Mouse (Mus musculus) heart, embryonic 11.5 days (tissue): ENCODE measurements around the gene B4galnt3. TPM values are rescaled to one million over a fixed set of nuclear protein-coding genes. Genes with fewer than 3 reads are reported as not detected.

Experiments used
- ATAC-seq: fragments of 200-750 bp; cut with Nextera tagmentation; replicated peaks from 2 replicates; pipeline ENCODE4 v1.8.0; 2017; ENCODE audit warnings: moderate library complexity; ENCODE audit not compliant: insufficient number of reproducible peaks, low FRiP score, low TSS enrichment
- H3K27ac ChIP-seq: fragments of 300-500 bp; sonication (generic); 2 replicates; pipeline ENCODE4 v1.5.1; 2014; ENCODE audit warnings: mild to moderate bottlenecking, low read depth, low read length
- H3K27me3 ChIP-seq: fragments of 300-500 bp; sonication (generic); 2 replicates; pipeline ENCODE4 v1.6.1; 2014; ENCODE audit warnings: mild to moderate bottlenecking, low read length, mixed read lengths; ENCODE audit not compliant: control insufficient read depth, insufficient read depth
- H3K36me3 ChIP-seq: fragments of 300-500 bp; sonication (generic); 2 replicates; pipeline ENCODE4 v1.6.1; 2014; ENCODE audit warnings: mild to moderate bottlenecking, low read length, moderate library complexity, mixed read lengths; ENCODE audit not compliant: control insufficient read depth, insufficient read depth
- H3K4me1 ChIP-seq: fragments of 300-500 bp; sonication (generic); 2 replicates; pipeline ENCODE4 v1.6.1; 2014; ENCODE audit warnings: low read length; ENCODE audit not compliant: control insufficient read depth, insufficient read depth
- H3K4me2 ChIP-seq: fragments of 300-500 bp; sonication (generic); 2 replicates; pipeline ENCODE4 v1.6.1; 2014; ENCODE audit warnings: mild to moderate bottlenecking, moderate library complexity
- H3K4me3 ChIP-seq: fragments of 300-500 bp; sonication (generic); 2 replicates; pipeline ENCODE4 v1.5.1; 2014; ENCODE audit warnings: low read depth, low read length
- H3K9ac ChIP-seq: fragments of 300-500 bp; sonication (generic); 2 replicates; pipeline ENCODE4 v1.6.1; 2014; ENCODE audit warnings: mild to moderate bottlenecking, low read depth, low read length, moderate library complexity
- H3K9me3 ChIP-seq: fragments of 300-500 bp; sonication (generic); replicated peaks from 2 replicates; pipeline ENCODE4 v1.6.1; 2016; ENCODE audit warnings: low read length; ENCODE audit not compliant: control insufficient read depth
- WGBS: fragments of 180-500 bp; shearing (Covaris S2); extraction: QIAGEN DNeasy Blood & Tissue Kit; methylation state at CpG from one replicate; pipeline ENCODE4 v1.1.7; 2014; ENCODE audit not compliant: insufficient replicate concordance; 5-methylcytosine and 5-hydroxymethylcytosine counted together
- polyA plus RNA-seq: library from polyadenylated mRNA; unstranded; fragments of >200 nt; fragmentation: Nextera tagmentation; extraction: Ambion mirVana; gene quantifications from 2 replicates; pipeline ENCODE4 v1.2.1, GENCODE M21; 2014

The B4galnt3 gene
- polyA plus RNA-seq, 1 experiment from 2014 or later: 0.19 TPM

DNA sequence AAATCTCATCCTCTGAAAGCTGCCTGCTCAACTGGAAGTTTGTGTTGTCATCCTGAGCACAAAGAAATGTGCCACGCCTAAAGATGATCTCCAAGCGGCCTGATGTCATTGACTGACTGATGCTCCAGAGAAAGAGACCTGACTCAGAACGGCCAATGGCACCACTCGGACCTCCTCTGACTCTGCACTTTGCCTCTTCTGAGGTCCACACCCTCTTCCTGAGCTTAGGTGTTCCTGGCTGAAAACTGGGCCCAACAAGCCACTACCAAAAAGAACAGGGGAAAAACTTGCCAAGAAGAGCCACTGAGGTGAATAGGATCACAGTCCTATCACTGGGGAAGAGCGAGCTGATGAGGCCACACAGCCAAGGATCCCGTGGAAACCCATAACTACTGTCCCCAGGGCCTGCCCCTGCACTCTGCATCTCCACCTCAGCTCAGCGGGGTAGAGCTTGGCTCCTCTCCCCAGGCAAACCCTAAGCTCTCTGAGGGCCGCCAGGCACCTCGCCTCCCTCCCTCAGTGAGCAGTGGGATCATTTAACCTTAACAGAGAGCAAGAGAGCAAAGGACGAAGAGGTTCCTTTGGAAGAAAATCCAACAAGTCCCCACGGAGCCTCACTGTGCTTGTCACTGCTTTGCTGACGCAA lies 31.4 kb downstream of the B4galnt3 start:
- H3K4me1 ChIP-seq: peaks cover 24% of the 10 kb centered on the region
- no peak overlapping the region; the same call in 1 of the 2 replicates for H3K27ac ChIP-seq

DNA sequence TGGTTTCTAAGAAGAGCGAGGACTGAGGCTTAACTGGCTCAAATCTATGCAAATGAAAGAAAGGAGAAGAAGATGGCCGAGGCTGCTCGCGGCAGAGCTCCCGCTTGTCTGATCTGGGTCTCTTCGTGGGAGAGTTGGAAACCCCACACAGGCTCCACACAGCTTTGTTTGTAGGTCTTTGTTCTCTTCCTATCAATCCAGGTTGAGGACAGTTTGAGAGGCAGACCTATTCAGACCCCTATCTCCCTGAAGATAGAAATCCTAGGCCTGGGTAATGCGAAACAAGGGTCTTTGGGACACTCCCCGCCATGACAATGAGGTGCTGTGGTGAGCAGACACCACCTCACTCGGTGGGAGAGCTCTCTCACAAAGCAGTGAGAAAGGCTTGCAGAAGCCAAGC lies 34.9 kb downstream of the B4galnt3 start:
- no peak for ATAC-seq
- H3K27me3 ChIP-seq: peaks cover 2% of the 10 kb centered on the region; the same call in 1 of the 2 replicates
- H3K4me2 ChIP-seq: no peak overlapping the region
- H3K36me3 ChIP-seq: no peaks in the 10 kb centered on the region
- H3K9ac ChIP-seq: no peak overlapping the region
- peaks cover 24% of the 10 kb centered on the region for H3K4me1 ChIP-seq
- H3K9me3 ChIP-seq: no peaks in the 10 kb centered on the region
- no peak overlapping the region for H3K27ac ChIP-seq
- H3K4me3 ChIP-seq: no peak overlapping the region
- 29% methylated on average over 9 of the region's 9 CpGs for WGBS

More for the DNA sequence above, 31.4 kb downstream of the B4galnt3 start:
- Histone ChIP-seq H3K4me2 (no peak overlapping the region), H3K36me3 (no peaks in the 10 kb centered on the region), H3K9me3 (no peaks in the 10 kb centered on the region), H3K4me3 (no peak overlapping the region), H3K9ac (no peak overlapping the region), H3K27me3 (peaks cover 2% of the 10 kb centered on the region; the same call in 1 of the 2 replicates)
- WGBS: 53% methylated on average over 12 of the region's 12 CpGs
- ATAC-seq: no peak

DNA sequence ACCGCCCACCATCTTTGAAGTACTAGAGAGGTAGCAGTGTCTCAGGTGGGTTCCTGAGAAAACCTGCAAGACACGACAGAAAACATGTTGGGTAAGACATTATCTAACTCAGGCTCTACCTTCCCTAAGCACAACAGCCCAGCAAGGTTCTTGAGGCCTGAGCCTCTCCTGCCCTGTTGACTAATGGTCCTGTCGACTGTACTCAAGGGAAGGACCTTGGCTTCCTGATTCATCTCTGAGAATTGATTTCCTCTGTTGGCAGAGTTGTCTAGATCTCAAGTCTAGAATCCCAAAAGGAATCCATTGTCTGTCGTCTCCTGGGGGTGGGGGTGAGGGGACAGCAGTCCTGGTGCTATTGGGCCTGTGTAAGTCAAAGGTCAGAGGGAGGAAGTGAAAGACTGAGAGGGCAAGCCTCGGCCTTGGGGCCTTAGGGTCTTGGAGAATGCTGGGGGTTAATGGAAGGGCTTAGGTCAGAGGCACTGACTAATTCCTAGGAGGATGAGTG lies 37.9 kb downstream of the B4galnt3 start:
- peaks cover under 1% of the 10 kb centered on the region; the same call in 1 of the 2 replicates for H3K27me3 ChIP-seq
- no peak overlapping the region for H3K4me2 ChIP-seq
- no peaks in the 10 kb centered on the region for H3K9me3 ChIP-seq
- H3K9ac ChIP-seq: no peak overlapping the region
- H3K36me3 ChIP-seq: no peaks in the 10 kb centered on the region
- WGBS: 64% methylated on average over 5 of the region's 5 CpGs
- no peak overlapping the region for H3K4me3 ChIP-seq
- no peak for ATAC-seq
- peaks cover 1% of the 10 kb centered on the region for H3K4me1 ChIP-seq
- no peak overlapping the region for H3K27ac ChIP-seq

DNA sequence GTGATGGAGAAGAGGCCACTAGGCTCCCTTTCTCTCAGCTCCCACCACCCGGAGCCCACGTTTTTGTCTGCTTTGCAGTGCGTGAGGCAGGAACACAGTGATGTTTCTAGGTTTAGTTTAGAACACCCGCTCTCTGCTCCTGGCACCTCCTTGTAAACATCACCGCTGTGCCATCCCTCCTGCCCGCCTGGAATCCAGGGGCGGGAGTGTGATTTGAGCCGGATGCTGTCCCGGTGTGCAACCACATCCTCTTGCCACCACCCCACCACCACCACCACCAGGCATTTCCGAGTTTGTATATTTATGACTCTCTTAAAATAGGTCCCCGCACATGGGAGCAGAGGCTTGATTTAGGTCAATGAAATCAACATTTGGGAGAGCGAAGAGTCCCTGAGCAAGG lies 38.7 kb downstream of the B4galnt3 start:
- 85% methylated on average over 12 of the region's 12 CpGs for WGBS
- H3K4me3 ChIP-seq: no peak overlapping the region
- H3K4me2 ChIP-seq: no peak overlapping the region
- H3K27me3 ChIP-seq: no peaks in the 10 kb centered on the region
- H3K9ac ChIP-seq: no peak overlapping the region
- H3K9me3 ChIP-seq: no peaks in the 10 kb centered on the region
- no peaks in the 10 kb centered on the region for H3K36me3 ChIP-seq
- H3K4me1 ChIP-seq: no peaks in the 10 kb centered on the region
- no peak for ATAC-seq
- H3K27ac ChIP-seq: no peak overlapping the region

DNA sequence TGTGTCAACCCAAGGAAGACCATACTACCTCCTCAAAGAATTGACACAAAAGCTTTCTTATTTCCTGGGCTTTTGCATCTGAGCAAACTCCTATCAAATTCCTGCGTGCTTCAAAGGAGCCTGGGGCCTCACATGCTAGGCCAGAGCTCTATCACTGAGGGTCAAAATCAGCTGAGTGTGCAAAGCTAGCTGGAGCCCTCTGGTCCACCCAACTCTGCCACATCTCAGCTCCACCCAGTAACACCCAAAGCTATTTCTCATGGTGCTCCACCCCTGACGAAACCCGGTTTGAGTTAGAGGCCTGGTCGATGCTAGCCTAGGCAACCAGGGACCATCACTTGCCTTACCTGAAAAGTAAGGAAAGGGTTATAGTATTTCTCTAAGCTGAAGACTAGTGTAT lies 39.2 kb downstream of the B4galnt3 start:
- H3K9ac ChIP-seq: no peak overlapping the region
- ATAC-seq: no peak
- 48% methylated on average over 4 of the region's 4 CpGs for WGBS

DNA sequence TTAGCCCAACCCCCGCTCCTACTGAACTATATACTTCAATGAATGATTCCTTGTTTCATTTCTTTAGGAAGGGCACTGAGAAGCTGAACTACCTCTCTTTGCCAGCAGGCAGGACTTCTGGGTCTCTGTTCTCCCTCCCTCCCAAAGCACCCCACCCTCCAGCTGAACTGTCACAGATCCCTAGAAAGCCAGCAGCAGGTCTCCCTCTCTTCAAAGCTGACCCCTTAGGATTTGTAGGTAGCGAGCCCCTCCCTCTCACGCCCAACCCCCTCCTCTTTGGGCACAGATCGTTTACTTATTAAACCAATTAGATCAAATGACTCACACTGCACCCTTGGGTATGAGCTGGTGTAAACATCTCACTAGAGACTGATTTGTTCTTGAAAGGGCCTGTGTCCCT lies 39.7 kb downstream of the B4galnt3 start:
- WGBS: 60% methylated on average over 4 of the region's 4 CpGs
- Histone ChIP-seq H3K4me3 (no peak overlapping the region), H3K27ac (no peak overlapping the region), H3K9ac (no peak overlapping the region), H3K36me3 (no peaks in the 10 kb centered on the region), H3K27me3 (no peaks in the 10 kb centered on the region), H3K4me1 (no peaks in the 10 kb centered on the region), H3K9me3 (no peaks in the 10 kb centered on the region), H3K4me2 (no peak overlapping the region)
- ATAC-seq: no peak

More for the DNA sequence above, 39.2 kb downstream of the B4galnt3 start:
- Histone ChIP-seq H3K9me3 (no peaks in the 10 kb centered on the region), H3K4me3 (no peak overlapping the region), H3K27me3 (no peaks in the 10 kb centered on the region), H3K4me1 (no peaks in the 10 kb centered on the region), H3K36me3 (no peaks in the 10 kb centered on the region), H3K27ac (no peak overlapping the region), H3K4me2 (no peak overlapping the region)

DNA sequence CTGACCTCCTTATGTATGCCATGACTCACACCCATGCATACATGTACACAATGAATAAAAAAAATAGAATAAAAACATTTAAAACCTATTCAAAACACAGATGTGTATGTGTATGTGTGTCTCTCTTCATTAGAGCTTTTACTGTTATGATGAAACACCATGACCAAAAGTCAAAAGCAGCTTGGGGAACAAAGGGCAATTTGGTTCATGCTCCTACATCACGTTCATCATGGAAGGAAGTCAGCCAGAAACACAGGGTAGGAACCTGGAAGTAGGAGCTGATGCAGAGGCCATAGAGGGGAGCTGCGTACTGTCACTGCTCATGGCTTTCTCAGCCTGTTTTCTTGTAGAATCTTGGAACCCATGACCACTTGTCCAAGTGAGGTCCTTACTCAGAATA lies 41.6 kb downstream of the B4galnt3 start:
- H3K9ac ChIP-seq: no peak overlapping the region
- no peaks in the 10 kb centered on the region for H3K36me3 ChIP-seq
- no peak overlapping the region for H3K4me2 ChIP-seq
- H3K27ac ChIP-seq: no peak overlapping the region
- WGBS: 87% methylated on average over 2 of the region's 2 CpGs
- H3K4me3 ChIP-seq: no peak overlapping the region
- H3K9me3 ChIP-seq: no peaks in the 10 kb centered on the region
- H3K4me1 ChIP-seq: no peaks in the 10 kb centered on the region
- no peaks in the 10 kb centered on the region for H3K27me3 ChIP-seq
- no peak for ATAC-seq

DNA sequence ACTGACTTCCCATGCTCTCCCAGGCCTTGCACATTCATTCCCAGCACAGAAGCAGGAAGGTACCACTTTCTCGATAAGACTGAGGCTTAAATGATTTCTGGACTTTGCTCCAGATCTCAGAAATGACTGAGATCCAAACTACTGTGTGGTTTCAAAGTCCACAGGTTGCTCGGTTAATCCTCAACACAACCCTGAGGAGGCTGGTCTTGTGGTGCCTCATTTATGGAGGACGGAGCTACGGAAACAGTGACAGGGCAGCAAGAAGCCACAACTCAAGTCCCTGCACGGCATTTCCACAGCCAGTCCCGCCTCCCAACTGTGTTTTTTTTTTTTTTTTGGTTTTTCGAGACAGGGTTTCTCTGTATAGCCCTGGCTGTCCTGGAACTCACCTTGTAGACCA lies 43.3 kb downstream of the B4galnt3 start:
- Histone ChIP-seq H3K4me1 (no peaks in the 10 kb centered on the region), H3K27ac (no peak overlapping the region), H3K36me3 (no peaks in the 10 kb centered on the region), H3K9me3 (no peaks in the 10 kb centered on the region), H3K4me3 (no peak overlapping the region), H3K4me2 (no peak overlapping the region), H3K9ac (no peak overlapping the region), H3K27me3 (no peaks in the 10 kb centered on the region)
- 82% methylated on average over 6 of the region's 7 CpGs for WGBS
- no peak for ATAC-seq

DNA sequence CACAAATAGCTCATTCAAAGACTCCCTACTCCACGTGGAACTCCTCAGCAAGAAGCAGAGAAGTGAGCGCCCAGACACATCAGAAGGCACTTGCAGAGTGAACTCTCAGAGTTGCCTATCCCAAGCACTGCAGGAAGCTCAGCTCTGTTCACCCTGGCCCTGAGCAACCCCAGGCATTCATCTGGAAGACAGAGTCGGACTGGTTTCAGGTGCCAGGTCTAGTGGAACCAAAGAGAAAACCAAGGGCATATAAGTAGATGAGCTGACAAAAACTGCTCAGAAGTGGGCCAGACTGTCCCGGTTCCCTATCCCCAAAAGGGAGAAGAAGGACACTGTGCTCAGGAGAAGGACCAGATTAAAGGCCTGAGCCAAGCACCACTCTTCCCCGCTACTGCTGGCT lies 44.5 kb downstream of the B4galnt3 start:
- no peaks in the 10 kb centered on the region for H3K4me1 ChIP-seq
- ATAC-seq: no peak
- H3K27ac ChIP-seq: no peak overlapping the region
- no peaks in the 10 kb centered on the region for H3K27me3 ChIP-seq
- no peak overlapping the region for H3K9ac ChIP-seq
- H3K4me3 ChIP-seq: no peak overlapping the region
- H3K36me3 ChIP-seq: no peaks in the 10 kb centered on the region
- 68% methylated on average over 5 of the region's 5 CpGs for WGBS
- H3K9me3 ChIP-seq: no peaks in the 10 kb centered on the region
- no peak overlapping the region for H3K4me2 ChIP-seq
